Mouse (Mus musculus) liver, embryonic 14.5 days (tissue): Measurements from ENCODE around the gene Tkt. TPM values are rescaled to one million over a fixed set of nuclear protein-coding genes. Genes with fewer than 3 reads are reported as not detected.

Experiments used
- ATAC-seq: fragments of 200-750 bp; cut with Nextera tagmentation; 2 replicates; pipeline ENCODE4 v1.8.0; 2017; ENCODE audit warnings: moderate number of reproducible peaks, mild to moderate bottlenecking, moderate library complexity; ENCODE audit not compliant: insufficient read depth
- DNase-seq, 3 experiments: peaks; one replicate each; pipeline ENCODE4 v3.0.0-alpha.2; 2012 to 2013; ENCODE audit warnings: low read depth in 3 of 3, low spot score in 3 of 3
- H3K27ac ChIP-seq: fragments of 300-500 bp; sonication (generic); 2 replicates; pipeline ENCODE4 v1.5.1; 2014; ENCODE audit warnings: moderate library complexity, mild to moderate bottlenecking, control low read depth, inconsistent platforms
- H3K27me3 ChIP-seq: fragments of 300-500 bp; sonication (generic); 2 replicates; pipeline ENCODE4 v1.6.1; 2014; ENCODE audit warnings: mild to moderate bottlenecking, low read length, moderate library complexity; ENCODE audit not compliant: control insufficient read depth, insufficient read depth
- H3K36me3 ChIP-seq: fragments of 300-500 bp; sonication (generic); replicated peaks from 2 replicates; pipeline ENCODE4 v1.6.1; 2014; ENCODE audit warnings: low read depth; ENCODE audit not compliant: control insufficient read depth, insufficient read depth
- H3K4me1 ChIP-seq, 2 experiments: fragments of 200-500 bp in 1 of 2; fragments of 300-500 bp in 1 of 2; sonication (generic) in 1 of 2; replicated peaks; 2 replicates each; pipeline ENCODE4 v1.6.1; 2012 to 2014; ENCODE audit warnings: antibody characterized with exemption in 1 of 2, inconsistent platforms in 1 of 2, low read length in 1 of 2; ENCODE audit not compliant: control insufficient read depth in 2 of 2, insufficient read depth in 2 of 2
- H3K4me2 ChIP-seq: fragments of 300-500 bp; sonication (generic); 2 replicates; pipeline ENCODE4 v1.6.1; 2014; ENCODE audit warnings: low read depth, mild to moderate bottlenecking, control low read depth, moderate library complexity
- H3K4me3 ChIP-seq, 2 experiments: fragments of 200-500 bp in 1 of 2; fragments of 300-500 bp in 1 of 2; sonication (generic) in 1 of 2; 2 replicates each; pipeline ENCODE4 v1.5.1; 2012 to 2014; ENCODE audit warnings: low read depth in 2 of 2, low read length in 2 of 2, mild to moderate bottlenecking in 2 of 2, control low read depth in 1 of 2, inconsistent platforms in 1 of 2, moderate library complexity in 1 of 2; ENCODE audit not compliant: insufficient read depth in 1 of 2
- H3K9ac ChIP-seq: fragments of 300-500 bp; sonication (generic); replicated peaks from 2 replicates; pipeline ENCODE4 v1.6.1; 2014; ENCODE audit warnings: mild to moderate bottlenecking, control low read depth, moderate library complexity
- H3K9me3 ChIP-seq: fragments of 300-500 bp; sonication (generic); 2 replicates; pipeline ENCODE4 v1.6.1; 2016; ENCODE audit warnings: low read length, mixed read lengths; ENCODE audit not compliant: control insufficient read depth
- CTCF ChIP-seq: IDR thresholded peaks from 2 replicates; pipeline ENCODE4 v1.5.1; 2016; ENCODE audit warnings: antibody characterized with exemption, low read depth, control low read depth
- EP300 ChIP-seq: IDR thresholded peaks from 2 replicates; pipeline ENCODE4 v1.6.1; 2016; ENCODE audit warnings: antibody characterized with exemption, low read depth
- WGBS: fragments of 180-500 bp; shearing (Covaris S2); extraction: QIAGEN DNeasy Blood & Tissue Kit; methylation state at CpG from one replicate; pipeline ENCODE4 v1.1.7; 2014; ENCODE audit not compliant: insufficient replicate concordance; 5-methylcytosine and 5-hydroxymethylcytosine counted together
- microRNA-seq: library from miRNA; unstranded; fragments of <30 nt; microRNA quantifications from one replicate; pipeline ENCODE4, GENCODE M21; 2016
- polyA plus RNA-seq, 2 experiments: library from polyadenylated mRNA; depleted of rRNA in 1 of 2; stranded (reverse) in 1 of 2; unstranded in 1 of 2; fragments of >200 nt; fragmentation: Nextera tagmentation in 1 of 2; extraction: Ambion mirVana in 1 of 2; gene quantifications; 2 replicates each; pipeline versions ENCODE4 v1.2.1 to v1.2.3; 2012 to 2014

Tkt gene
- polyA plus RNA-seq, 2 experiments, result 86.7 to 153 TPM

DNA sequence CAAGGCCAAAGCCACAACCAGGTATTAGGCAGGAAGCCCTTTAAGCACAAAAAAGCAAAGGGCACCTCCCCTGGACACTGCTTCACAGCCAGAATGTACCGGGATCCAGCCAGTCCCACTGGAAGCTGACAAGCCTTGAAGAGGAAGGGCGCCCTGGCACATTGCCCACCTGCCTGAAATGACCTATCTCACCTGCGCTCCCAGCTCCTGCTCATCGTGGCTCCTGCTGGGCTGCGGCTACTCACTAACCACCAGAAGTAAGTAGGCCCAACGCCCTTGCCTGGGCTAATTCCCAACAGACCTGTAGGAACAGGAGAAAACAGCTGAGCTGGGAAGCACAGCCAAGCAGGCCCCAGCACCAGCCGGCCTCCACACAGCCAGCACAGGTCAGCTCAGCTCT, 74.0 kb downstream of the Tkt start:
- DNase-seq, result no peak
- Histone ChIP-seq H3K4me1 (peaks cover 14 to 23% of the 10 kb centered on the region in 2 experiments), H3K27ac (no peak overlapping the region), H3K4me2 (no peak overlapping the region), H3K9me3 (no peaks in the 10 kb centered on the region), H3K4me3 (no peak overlapping the region), H3K36me3 (no peaks in the 10 kb centered on the region), H3K27me3 (no peaks in the 10 kb centered on the region), H3K9ac (no peak overlapping the region)
- TF ChIP-seq EP300 (no peak), CTCF (no peak)
- no peak for ATAC-seq
- 70% methylated on average over 7 of the region's 7 CpGs for WGBS

DNA sequence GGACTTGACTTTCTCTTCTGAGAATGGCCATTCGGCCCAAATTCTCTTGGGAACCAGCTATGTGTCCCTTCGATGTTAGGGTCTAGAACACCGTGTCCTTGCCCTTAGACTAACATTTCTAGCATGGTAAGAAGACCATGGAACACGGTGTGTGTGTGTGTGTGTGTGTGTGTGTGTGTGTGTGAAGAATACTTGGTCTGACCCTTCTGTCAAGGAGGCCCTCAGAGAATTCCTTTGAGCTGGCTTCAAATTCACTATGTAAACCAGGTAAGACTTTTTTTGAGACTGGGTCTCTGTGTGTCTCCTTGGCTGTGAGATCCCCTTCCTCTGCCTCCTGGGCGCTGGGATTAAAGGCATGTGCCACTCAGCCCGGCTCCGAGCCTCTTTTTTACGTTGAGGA, 74.4 kb downstream of the Tkt start:
- Histone ChIP-seq H3K4me2 (no peak overlapping the region), H3K27me3 (no peaks in the 10 kb centered on the region), H3K4me1 (peaks cover 14 to 20% of the 10 kb centered on the region in 2 experiments), H3K9ac (no peak overlapping the region), H3K4me3 (no peak overlapping the region), H3K9me3 (no peaks in the 10 kb centered on the region), H3K36me3 (no peaks in the 10 kb centered on the region), H3K27ac (no peak overlapping the region)
- ATAC-seq (no peak), DNase-seq (no peak)
- no peak for TF ChIP-seq CTCF
- no peak for TF ChIP-seq EP300
- 80% methylated on average over 8 of the region's 8 CpGs for WGBS

Small RNA genes lying within 50 kb of the gene (microRNA-seq; reads per million reads assigned to microRNA genes)
- 7.6 reads per million, percentile 15 among the genes with 10 or more reads in this experiment for gene Mir3076

Other genes starting within 250 kb of the Tkt start
- 8.2 and 12.5 TPM in 2 replicates for gene Dcp1a, start 68.8 kb upstream of the Tkt start, polyA plus RNA-seq (2012; rRNA removed)
- gene Dcp1a, start 68.8 kb upstream of the Tkt start, polyA plus RNA-seq (2014; fragmentation: Nextera tagmentation; extraction: Ambion mirVana), result 6.2 and 8.5 TPM in 2 replicates
- gene Cacna1d, start 56.9 kb upstream of the Tkt start, polyA plus RNA-seq (2012; rRNA removed), result 0.15 and 0.17 TPM in 2 replicates
- gene Cacna1d, start 56.9 kb upstream of the Tkt start, polyA plus RNA-seq (2014; fragmentation: Nextera tagmentation; extraction: Ambion mirVana), result 0.17 TPM in 1 of 2 replicates, not detected in the other
- gene Prkcd, start 77.9 kb downstream of the Tkt start, polyA plus RNA-seq (2012; rRNA removed), result 15.5 and 18.7 TPM in 2 replicates
- 11.4 and 12.5 TPM in 2 replicates for gene Prkcd, start 77.9 kb downstream of the Tkt start, polyA plus RNA-seq (2014; fragmentation: Nextera tagmentation; extraction: Ambion mirVana)
- gene Rft1, start 106.0 kb downstream of the Tkt start, polyA plus RNA-seq (2012; rRNA removed), result 3.0 and 3.4 TPM in 2 replicates
- 2.8 and 2.9 TPM in 2 replicates for gene Rft1, start 106.0 kb downstream of the Tkt start, polyA plus RNA-seq (2014; fragmentation: Nextera tagmentation; extraction: Ambion mirVana)
- 2.0 and 3.9 TPM in 2 replicates for gene Sfmbt1, start 166.5 kb downstream of the Tkt start, polyA plus RNA-seq (2012; rRNA removed)
- 11.9 and 13.0 TPM in 2 replicates for gene Sfmbt1, start 166.5 kb downstream of the Tkt start, polyA plus RNA-seq (2014; fragmentation: Nextera tagmentation; extraction: Ambion mirVana)